Mouse (Mus musculus) bone marrow macrophage, adult 2 months (primary cell): ENCODE data around the gene Sec14l5.

ENCODE experiments used
- CTCF ChIP-seq: IDR thresholded peaks from 2 replicates; pipeline ENCODE4 v1.5.1; 2012; ENCODE audit warnings: low read depth, mild to moderate bottlenecking, low read length, moderate library complexity
- POLR2A ChIP-seq: IDR thresholded peaks from 2 replicates; pipeline ENCODE4 v1.6.1; 2012; ENCODE audit warnings: mild to moderate bottlenecking, low read depth, low read length, borderline replicate concordance

- TF ChIP-seq CTCF = no peak
- no peak for TF ChIP-seq POLR2A
These were observed 21.9 kb downstream of the Sec14l5 start for GRCm38 (mm10) chr16:5168829-5169228.
